Mouse (Mus musculus): Measurements from ENCODE around the gene Lingo1. TPM values are rescaled to one million over a fixed set of nuclear protein-coding genes. Genes with fewer than 3 reads are reported as not detected.
A peak's percentile ranks its signal among the peaks of the same experiment; 100 is the strongest.

Lingo1 gene
- polyA plus RNA-seq (2014; fragmentation: Nextera tagmentation; extraction: Ambion mirVana): 0.93 and 1.1 TPM in 2 replicates

DNA sequence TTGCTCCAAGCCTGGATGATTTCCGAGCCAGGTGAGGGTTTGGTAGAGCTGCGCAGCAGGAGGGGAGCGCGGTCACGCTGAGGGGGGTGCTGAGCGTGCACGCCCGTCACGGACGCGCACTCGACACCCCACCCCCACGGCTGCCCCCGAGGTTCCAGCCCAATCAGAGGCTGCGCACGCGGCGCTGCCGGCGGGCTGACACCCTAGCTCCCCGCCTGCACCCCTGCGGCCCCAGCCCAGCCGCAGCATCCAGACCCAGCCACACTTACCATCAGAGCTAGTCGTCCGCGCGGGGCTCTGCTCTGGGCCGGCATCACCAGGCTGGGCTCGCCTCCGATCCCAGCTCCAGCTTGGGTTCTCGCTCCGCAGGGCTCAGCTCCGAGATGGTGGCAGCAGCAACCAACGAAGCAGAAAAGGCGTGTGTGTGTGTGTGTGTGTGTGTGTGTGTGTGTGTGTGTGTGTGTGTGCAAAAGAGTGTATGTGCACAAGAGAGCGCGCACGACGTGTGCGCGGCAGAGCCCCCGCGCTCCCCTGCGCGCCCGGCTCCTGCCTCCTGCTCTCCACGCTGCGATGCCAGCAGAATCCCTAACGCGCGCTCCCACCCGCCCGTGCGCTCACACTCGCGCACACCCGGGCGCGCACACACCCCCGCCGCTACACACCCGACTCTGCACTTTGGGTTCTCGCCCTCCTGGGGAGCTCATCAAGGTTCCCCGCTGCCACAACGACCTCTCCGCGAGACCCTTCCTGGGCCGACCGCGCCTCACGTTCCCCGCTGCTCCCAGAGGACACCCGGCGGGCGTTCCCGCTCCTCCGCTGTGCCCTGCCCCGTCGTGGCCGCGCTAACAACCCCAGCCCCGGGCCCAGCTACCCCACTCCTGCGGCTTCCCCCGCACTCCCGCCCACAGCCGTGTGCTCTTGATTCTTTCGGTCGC is at the start of gene Lingo1:
Lingo1 (minus strand) TSS at position 748 of the 935 bp plus-strand sequence.
- H3K4me3 ChIP-seq (ENCODE audit: low read depth, low read length): peak within 1 kb of the TSS; percentile 46
- no peak within 1 kb of the TSS for H3K27ac ChIP-seq (replicated peaks; ENCODE audit: low read depth, low read length)
- no peaks in the 10 kb centered on the region for H3K9me3 ChIP-seq (ENCODE audit: control insufficient read depth, low read length)
- H3K27me3 ChIP-seq (ENCODE audit: control insufficient read depth, insufficient read depth, low read length): peaks cover 60% of the 10 kb centered on the region
- ATAC-seq (ENCODE audit: insufficient number of reproducible peaks, low FRiP score, low TSS enrichment, low read depth) (no peak), DNase-seq (ENCODE audit: low spot score) (peak; percentile 53)
- peaks cover 13% of the 10 kb centered on the region for H3K4me1 ChIP-seq (ENCODE audit: control insufficient read depth, insufficient read depth, low read length)
- no peaks in the 10 kb centered on the region for H3K36me3 ChIP-seq (ENCODE audit: control insufficient read depth, insufficient read depth, low read length)
- H3K4me2 ChIP-seq (ENCODE audit: low read depth, severe bottlenecking): peak within 1 kb of the TSS; percentile 92
- WGBS: under 1% methylated on average over 76 of the region's 88 CpGs
- peak within 1 kb of the TSS; percentile 34; the same call in 1 of the 2 replicates for H3K9ac ChIP-seq (ENCODE audit: low read length)

DNA sequence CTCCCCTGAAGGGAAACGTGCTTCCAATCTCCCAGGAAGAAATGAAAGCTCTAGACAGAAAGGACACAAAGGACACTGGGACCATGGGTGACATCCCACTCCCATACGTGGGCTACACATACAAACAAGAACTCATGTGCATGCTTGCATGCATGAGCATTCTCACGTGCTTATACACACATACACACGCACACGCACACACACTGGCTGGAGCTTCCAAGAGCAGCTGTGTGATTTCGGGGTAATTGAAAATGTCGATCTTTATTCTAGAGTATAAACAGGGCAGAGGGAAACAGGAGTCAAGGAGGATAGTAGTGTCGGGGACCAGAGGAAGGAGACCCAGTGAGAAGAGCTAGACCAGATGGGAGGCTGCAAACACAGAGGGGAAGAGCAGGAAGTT is 48.4 kb upstream of the Lingo1 start:
- peaks cover 4% of the 10 kb centered on the region; the same call in 1 of the 2 replicates for H3K27me3 ChIP-seq (ENCODE audit: control insufficient read depth, insufficient read depth, low read length)
- no peak overlapping the region for H3K4me3 ChIP-seq (ENCODE audit: low read depth, low read length)
- H3K9ac ChIP-seq (ENCODE audit: low read length): no peak overlapping the region
- WGBS: 80% methylated on average over 8 of the region's 8 CpGs
- no peak overlapping the region for H3K4me2 ChIP-seq (ENCODE audit: low read depth, severe bottlenecking)
- ATAC-seq (ENCODE audit: insufficient number of reproducible peaks, low FRiP score, low TSS enrichment, low read depth) (no peak), DNase-seq (ENCODE audit: low spot score) (no peak)
- H3K4me1 ChIP-seq (ENCODE audit: control insufficient read depth, insufficient read depth, low read length): peaks cover 15% of the 10 kb centered on the region
- H3K9me3 ChIP-seq (ENCODE audit: control insufficient read depth, low read length): no peaks in the 10 kb centered on the region
- no peak overlapping the region for H3K27ac ChIP-seq (replicated peaks; ENCODE audit: low read depth, low read length)
- no peaks in the 10 kb centered on the region for H3K36me3 ChIP-seq (ENCODE audit: control insufficient read depth, insufficient read depth, low read length)

DNA sequence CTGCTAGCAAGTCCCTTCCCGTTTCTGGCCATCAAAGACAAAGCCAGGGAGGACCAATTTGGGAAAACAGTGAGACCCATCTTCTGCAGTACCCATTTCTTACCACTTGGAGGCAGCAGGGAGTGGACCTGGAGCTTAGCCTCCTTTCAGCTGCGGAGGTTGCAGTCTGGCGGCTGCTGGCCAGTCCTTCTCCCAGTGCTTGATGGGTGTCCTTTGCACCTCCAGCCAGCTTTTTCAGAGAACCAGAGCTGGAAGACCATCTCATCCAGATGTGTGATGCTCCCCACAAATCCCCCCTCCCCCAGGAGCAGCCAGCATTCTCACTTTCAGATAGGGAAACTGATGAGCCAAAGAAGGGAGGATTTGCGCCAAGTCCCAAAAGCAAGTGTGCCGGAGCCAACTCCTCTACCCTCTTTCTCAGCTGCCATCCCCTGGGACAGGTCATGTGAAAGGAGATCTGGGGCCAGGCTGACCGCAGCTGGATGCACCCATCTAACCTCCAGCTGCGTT is 47.5 kb upstream of the Lingo1 start:
- ATAC-seq (ENCODE audit: insufficient number of reproducible peaks, low FRiP score, low TSS enrichment, low read depth): no peak
- peaks cover 4% of the 10 kb centered on the region; the same call in 1 of the 2 replicates for H3K27me3 ChIP-seq (ENCODE audit: control insufficient read depth, insufficient read depth, low read length)
- H3K4me2 ChIP-seq (ENCODE audit: low read depth, severe bottlenecking): no peak overlapping the region
- no peaks in the 10 kb centered on the region for H3K36me3 ChIP-seq (ENCODE audit: control insufficient read depth, insufficient read depth, low read length)
- no peaks in the 10 kb centered on the region for H3K9me3 ChIP-seq (ENCODE audit: control insufficient read depth, low read length)
- peaks cover 15% of the 10 kb centered on the region for H3K4me1 ChIP-seq (ENCODE audit: control insufficient read depth, insufficient read depth, low read length)
- 39% methylated on average over 7 of the region's 7 CpGs for WGBS
- DNase-seq (ENCODE audit: low spot score): peak; percentile 85
- no peak overlapping the region for H3K4me3 ChIP-seq (ENCODE audit: low read depth, low read length)
- H3K9ac ChIP-seq (ENCODE audit: low read length): 0 out of 2 replicates have a peak overlapping the region, but pooled peaks have one; percentile 19
- H3K27ac ChIP-seq (replicated peaks; ENCODE audit: low read depth, low read length): no peak overlapping the region

DNA sequence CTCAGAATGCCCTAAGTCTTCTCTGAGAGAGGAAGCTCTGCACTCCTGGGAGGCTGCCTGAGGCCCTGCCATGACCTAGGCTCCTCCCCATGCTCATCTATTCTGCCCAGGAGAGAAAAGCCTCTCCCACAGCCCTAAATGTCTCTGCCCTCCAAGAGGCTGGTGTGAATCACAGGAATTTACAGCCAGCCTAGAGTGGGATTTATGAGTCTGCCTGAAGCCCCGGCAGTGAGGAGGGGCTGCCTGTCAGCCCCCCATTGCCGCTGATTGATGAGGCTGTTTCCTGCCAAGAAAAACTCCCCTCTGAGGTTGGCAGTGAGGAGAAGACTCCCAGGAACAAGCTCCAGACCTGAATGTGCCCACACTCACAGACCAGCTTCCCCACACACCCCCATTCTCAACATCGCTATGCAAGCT is 46.0 kb upstream of the Lingo1 start:
- Histone ChIP-seq H3K9ac (ENCODE audit: low read length) (no peak overlapping the region), H3K27me3 (ENCODE audit: control insufficient read depth, insufficient read depth, low read length) (peaks cover 4% of the 10 kb centered on the region; the same call in 1 of the 2 replicates), H3K4me3 (ENCODE audit: low read depth, low read length) (no peak overlapping the region), H3K9me3 (ENCODE audit: control insufficient read depth, low read length) (no peaks in the 10 kb centered on the region), H3K27ac (replicated peaks; ENCODE audit: low read depth, low read length) (no peak overlapping the region), H3K4me2 (ENCODE audit: low read depth, severe bottlenecking) (peak overlapping the region; percentile 2; the same call in 1 of the 2 replicates), H3K36me3 (ENCODE audit: control insufficient read depth, insufficient read depth, low read length) (no peaks in the 10 kb centered on the region), H3K4me1 (ENCODE audit: control insufficient read depth, insufficient read depth, low read length) (peaks cover 15% of the 10 kb centered on the region)
- DNase-seq (ENCODE audit: low spot score) (peak; percentile 54), ATAC-seq (ENCODE audit: insufficient number of reproducible peaks, low FRiP score, low TSS enrichment, low read depth) (no peak)
- 0% methylated on average over 3 of the region's 3 CpGs for WGBS

DNA sequence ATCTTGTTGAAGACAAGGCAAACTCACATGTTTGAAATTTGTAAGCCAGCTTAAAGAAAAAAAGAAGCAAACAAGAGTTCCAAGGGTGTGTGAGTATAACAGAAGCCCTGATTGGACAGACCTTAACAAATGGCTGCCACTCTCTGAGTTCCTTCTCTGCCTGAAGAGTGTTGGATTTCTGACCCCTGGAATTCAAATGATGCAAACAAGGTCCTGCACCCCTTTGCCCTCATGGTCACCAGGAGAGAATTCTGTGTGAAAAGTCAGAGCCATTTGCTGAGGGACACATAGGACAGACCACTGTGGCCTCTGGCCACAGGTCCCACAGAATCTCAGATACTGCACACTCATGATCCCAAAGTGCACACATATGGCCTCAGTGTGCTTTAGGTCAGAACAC is 45.6 kb upstream of the Lingo1 start:
- no peak for DNase-seq (ENCODE audit: low spot score)
- Histone ChIP-seq H3K27me3 (ENCODE audit: control insufficient read depth, insufficient read depth, low read length) (peaks cover 4% of the 10 kb centered on the region; the same call in 1 of the 2 replicates), H3K27ac (replicated peaks; ENCODE audit: low read depth, low read length) (no peak overlapping the region), H3K4me2 (ENCODE audit: low read depth, severe bottlenecking) (no peak overlapping the region), H3K9me3 (ENCODE audit: control insufficient read depth, low read length) (no peaks in the 10 kb centered on the region), H3K4me1 (ENCODE audit: control insufficient read depth, insufficient read depth, low read length) (peaks cover 15% of the 10 kb centered on the region), H3K9ac (ENCODE audit: low read length) (no peak overlapping the region), H3K36me3 (ENCODE audit: control insufficient read depth, insufficient read depth, low read length) (no peaks in the 10 kb centered on the region), H3K4me3 (ENCODE audit: low read depth, low read length) (no peak overlapping the region)
- ATAC-seq (ENCODE audit: insufficient number of reproducible peaks, low FRiP score, low TSS enrichment, low read depth): no peak

DNA sequence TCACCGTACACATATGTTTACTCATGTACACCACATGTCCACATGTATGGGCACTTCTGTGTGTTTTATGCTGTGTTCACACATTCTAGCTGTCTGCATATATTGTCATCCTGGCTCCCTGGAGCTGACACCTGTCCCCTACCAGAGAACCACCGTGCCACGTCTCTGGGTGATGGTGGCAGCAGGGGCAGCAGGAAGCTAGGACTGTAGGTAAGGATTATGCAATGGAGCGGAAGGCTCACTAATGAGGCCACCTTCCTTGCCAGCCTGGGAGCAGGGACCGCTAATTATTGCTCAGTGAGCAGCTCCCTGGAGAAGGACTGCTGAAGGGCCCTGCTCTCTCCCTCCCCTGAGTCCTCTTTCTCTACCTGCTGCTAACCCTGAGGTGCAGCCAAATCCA is 44.5 kb upstream of the Lingo1 start:
- H3K27ac ChIP-seq (replicated peaks; ENCODE audit: low read depth, low read length): no peak overlapping the region
- ATAC-seq (ENCODE audit: insufficient number of reproducible peaks, low FRiP score, low TSS enrichment, low read depth): no peak
- no peaks in the 10 kb centered on the region for H3K36me3 ChIP-seq (ENCODE audit: control insufficient read depth, insufficient read depth, low read length)

DNA sequence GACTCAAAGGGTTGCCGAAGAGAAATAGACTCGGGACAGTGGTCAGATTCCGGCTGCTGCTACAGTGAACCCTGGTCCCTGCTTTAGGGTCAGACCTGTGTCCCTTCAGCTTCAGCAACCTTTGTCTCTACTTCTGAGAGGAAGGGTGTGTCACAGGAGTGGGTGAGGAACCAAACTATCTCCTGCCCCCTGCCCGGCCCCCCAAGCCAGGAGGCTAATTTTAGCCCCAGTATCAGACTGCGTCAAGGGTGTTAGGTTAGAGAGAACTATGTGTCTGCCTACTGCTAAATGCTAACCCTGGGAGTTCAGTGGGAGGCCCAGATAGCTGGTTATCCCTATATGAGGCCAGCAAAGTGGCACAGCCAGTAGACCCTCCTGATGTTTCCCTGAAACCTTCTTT is 38.9 kb upstream of the Lingo1 start:
- no peak overlapping the region for H3K4me3 ChIP-seq (ENCODE audit: low read depth, low read length)
- H3K4me2 ChIP-seq (ENCODE audit: low read depth, severe bottlenecking): no peak overlapping the region
- ATAC-seq (ENCODE audit: insufficient number of reproducible peaks, low FRiP score, low TSS enrichment, low read depth): no peak
- H3K4me1 ChIP-seq (ENCODE audit: control insufficient read depth, insufficient read depth, low read length): no peaks in the 10 kb centered on the region
- H3K27me3 ChIP-seq (ENCODE audit: control insufficient read depth, insufficient read depth, low read length): no peaks in the 10 kb centered on the region
- H3K9ac ChIP-seq (ENCODE audit: low read length): no peak overlapping the region
- WGBS: 79% methylated on average over 5 of the region's 5 CpGs
- no peaks in the 10 kb centered on the region for H3K9me3 ChIP-seq (ENCODE audit: control insufficient read depth, low read length)
- H3K27ac ChIP-seq (replicated peaks; ENCODE audit: low read depth, low read length): no peak overlapping the region
- DNase-seq (ENCODE audit: low spot score): no peak
- H3K36me3 ChIP-seq (ENCODE audit: control insufficient read depth, insufficient read depth, low read length): no peaks in the 10 kb centered on the region

More for the DNA sequence above, 44.5 kb upstream of the Lingo1 start:
- Histone ChIP-seq H3K9me3 (ENCODE audit: control insufficient read depth, low read length) (no peaks in the 10 kb centered on the region), H3K4me2 (ENCODE audit: low read depth, severe bottlenecking) (no peak overlapping the region), H3K4me3 (ENCODE audit: low read depth, low read length) (no peak overlapping the region), H3K27me3 (ENCODE audit: control insufficient read depth, insufficient read depth, low read length) (peaks cover 4% of the 10 kb centered on the region; the same call in 1 of the 2 replicates), H3K4me1 (ENCODE audit: control insufficient read depth, insufficient read depth, low read length) (peaks cover 15% of the 10 kb centered on the region), H3K9ac (ENCODE audit: low read length) (no peak overlapping the region)
- 60% methylated on average over 5 of the region's 5 CpGs for WGBS
- DNase-seq (ENCODE audit: low spot score): no peak

DNA sequence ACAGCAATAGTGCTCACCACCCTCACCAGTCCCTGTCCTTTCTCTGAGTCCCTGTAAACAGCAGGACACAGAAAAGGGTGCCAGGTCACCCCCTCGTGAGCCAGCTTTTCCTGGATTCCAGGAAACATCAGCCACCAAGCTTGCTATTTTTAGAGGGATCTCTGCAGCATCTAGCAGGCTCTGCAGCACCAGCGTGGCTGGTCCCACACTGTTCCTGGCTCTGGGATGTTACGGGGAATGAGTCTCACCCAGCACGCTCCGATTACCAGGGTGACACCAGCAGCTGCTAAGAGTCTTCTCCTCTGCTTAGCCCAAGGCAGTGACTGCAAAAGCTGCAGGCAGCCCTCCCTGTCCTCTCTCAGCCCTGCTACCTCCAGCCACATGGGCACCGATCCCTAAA is 36.6 kb upstream of the Lingo1 start:
- 20% methylated on average over 6 of the region's 6 CpGs for WGBS
- Histone ChIP-seq H3K27ac (replicated peaks; ENCODE audit: low read depth, low read length) (no peak overlapping the region), H3K4me1 (ENCODE audit: control insufficient read depth, insufficient read depth, low read length) (no peaks in the 10 kb centered on the region), H3K4me2 (ENCODE audit: low read depth, severe bottlenecking) (no peak overlapping the region), H3K4me3 (ENCODE audit: low read depth, low read length) (no peak overlapping the region), H3K9me3 (ENCODE audit: control insufficient read depth, low read length) (no peaks in the 10 kb centered on the region), H3K9ac (ENCODE audit: low read length) (no peak overlapping the region), H3K36me3 (ENCODE audit: control insufficient read depth, insufficient read depth, low read length) (no peaks in the 10 kb centered on the region), H3K27me3 (ENCODE audit: control insufficient read depth, insufficient read depth, low read length) (no peaks in the 10 kb centered on the region)
- ATAC-seq (ENCODE audit: insufficient number of reproducible peaks, low FRiP score, low TSS enrichment, low read depth) (no peak), DNase-seq (ENCODE audit: low spot score) (no peak)

All from limb, embryonic 11.5 days (tissue).